Mouse (Mus musculus) olfactory bulb, adult 2 months (tissue): ENCODE measurements around the gene Fev. TPM values are rescaled to one million over a fixed set of nuclear protein-coding genes. Genes with fewer than 3 reads are reported as not detected.

Experiments
- H3K27ac ChIP-seq: fragments of 200-500 bp; 2 replicates; pipeline ENCODE4 v1.5.1; 2012; ENCODE audit warnings: low read depth, low read length; ENCODE audit not compliant: insufficient read depth
- H3K4me1 ChIP-seq: fragments of 200-500 bp; 2 replicates; pipeline ENCODE4 v1.6.1; 2012; ENCODE audit warnings: low read length; ENCODE audit not compliant: control insufficient read depth, insufficient read depth
- H3K4me3 ChIP-seq: fragments of 200-500 bp; 2 replicates; pipeline ENCODE4 v1.5.1; 2012; ENCODE audit warnings: mild to moderate bottlenecking, low read depth, low read length, moderate library complexity; ENCODE audit not compliant: insufficient read depth
- CTCF ChIP-seq: fragments of 200-500 bp; IDR thresholded peaks from 2 replicates; pipeline ENCODE4 v1.5.1; 2012; ENCODE audit warnings: low read depth, mild to moderate bottlenecking, low read length, moderate library complexity; ENCODE audit not compliant: insufficient read depth
- POLR2A ChIP-seq: fragments of 200-500 bp; IDR thresholded peaks from 2 replicates; pipeline ENCODE4 v1.6.1; 2012; ENCODE audit warnings: mild to moderate bottlenecking, low read depth, low read length, moderate library complexity; ENCODE audit not compliant: insufficient read depth
- WGBS: fragments of 180-500 bp; shearing (Covaris S2); methylation state at CpG from one replicate; pipeline ENCODE4 v1.1.7; 2018; 5-methylcytosine and 5-hydroxymethylcytosine counted together
- polyA plus RNA-seq: library from polyadenylated mRNA; stranded (reverse); fragments of >200 nt; gene quantifications from 2 replicates; pipeline ENCODE4 v1.2.4, GENCODE M21; 2012; ENCODE audit warnings: low replicate concordance; ENCODE audit not compliant: missing spikeins, insufficient read depth, insufficient read length

The Fev gene
- polyA plus RNA-seq, 1 experiment: not detected

DNA sequence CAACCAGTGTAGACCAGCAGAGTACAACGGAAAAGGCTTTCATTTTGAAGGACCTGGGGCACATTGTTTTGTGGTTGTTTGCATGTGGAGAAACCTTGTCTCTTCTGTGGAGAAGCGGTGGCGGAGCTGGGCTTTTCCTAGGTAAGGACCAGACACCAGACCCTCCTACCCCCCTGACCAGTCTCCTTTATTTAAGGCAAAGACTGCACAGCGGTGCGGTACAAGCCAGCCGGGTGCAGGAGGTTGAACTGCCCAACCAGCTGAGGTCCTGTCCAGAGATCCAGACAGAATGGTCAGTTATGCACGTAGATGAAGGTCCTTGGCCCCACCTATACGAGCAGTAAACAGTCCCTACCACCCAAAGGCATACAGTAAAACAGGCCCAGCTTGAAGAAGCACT, 2.4 kb downstream of the Fev start:
- H3K4me3 ChIP-seq: no peak overlapping the region
- 17% methylated on average over 8 of the region's 8 CpGs for WGBS
- TF ChIP-seq CTCF: no peak
- TF ChIP-seq POLR2A: no peak
- peaks cover 32% of the 10 kb centered on the region for H3K4me1 ChIP-seq
- no peak overlapping the region for H3K27ac ChIP-seq

- TF ChIP-seq POLR2A (no peak), CTCF (no peak)
- Histone ChIP-seq H3K27ac (no peak overlapping the region), H3K4me1 (peaks cover 32% of the 10 kb centered on the region), H3K4me3 (peak overlapping the region; percentile 43)
- WGBS: under 1% methylated on average over 74 of the region's 74 CpGs
Observed at GRCm38 (mm10) chr1:74882055-74882734, 3.0 kb downstream of the Fev start.

DNA sequence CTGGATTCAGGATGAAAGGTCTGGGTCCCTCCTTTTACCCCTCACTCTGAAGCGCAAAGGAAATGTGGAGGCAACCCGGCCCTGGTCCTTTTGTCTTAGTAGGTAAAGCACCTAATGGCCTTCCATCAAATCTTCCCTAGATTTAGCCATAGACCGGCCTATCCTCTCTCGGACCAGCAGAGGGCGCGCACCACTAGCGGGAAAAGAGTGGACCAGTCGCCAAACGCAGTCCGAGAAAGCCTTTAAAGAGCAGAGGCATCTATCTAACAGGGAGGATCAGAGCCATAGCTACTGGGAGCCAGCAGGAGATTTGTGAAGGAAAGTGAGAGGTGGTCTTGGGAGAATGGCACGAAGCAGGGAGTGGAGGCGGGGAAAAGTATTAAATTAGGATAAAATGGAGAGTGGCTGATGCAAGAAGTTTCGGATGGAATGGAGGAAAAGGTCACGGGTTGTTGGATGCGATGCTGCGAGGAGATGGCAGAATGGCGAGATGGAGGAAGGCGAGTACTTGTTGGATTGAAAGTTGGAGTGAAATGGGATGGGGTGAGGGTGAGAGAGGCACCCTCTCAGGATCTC, 4.3 kb downstream of the Fev start:
- Histone ChIP-seq H3K27ac (no peak overlapping the region), H3K4me1 (peaks cover 32% of the 10 kb centered on the region), H3K4me3 (no peak overlapping the region)
- 11% methylated on average over 18 of the region's 18 CpGs for whole genome bisulfite sequencing
- peak; percentile 69; the same call in 1 of the 2 replicates for TF ChIP-seq CTCF
- TF ChIP-seq POLR2A: no peak

GRCm38 (mm10) chr1:74877199-74877598, 8.0 kb downstream of the Fev start:
- TF ChIP-seq CTCF (no peak), POLR2A (no peak)
- Histone ChIP-seq H3K4me1 (peaks cover 8% of the 10 kb centered on the region), H3K27ac (no peak overlapping the region), H3K4me3 (no peak overlapping the region)
- WGBS: 72% methylated on average over 3 of the region's 3 CpGs

GRCm38 (mm10) chr1:74872218-74872617, 13.0 kb downstream of the Fev start:
- H3K4me3 ChIP-seq: no peak overlapping the region
- 28% methylated on average over 2 of the region's 2 CpGs for WGBS
- TF ChIP-seq POLR2A (no peak), CTCF (no peak)
- peaks cover 3% of the 10 kb centered on the region for H3K4me1 ChIP-seq
- no peak overlapping the region for H3K27ac ChIP-seq

DNA sequence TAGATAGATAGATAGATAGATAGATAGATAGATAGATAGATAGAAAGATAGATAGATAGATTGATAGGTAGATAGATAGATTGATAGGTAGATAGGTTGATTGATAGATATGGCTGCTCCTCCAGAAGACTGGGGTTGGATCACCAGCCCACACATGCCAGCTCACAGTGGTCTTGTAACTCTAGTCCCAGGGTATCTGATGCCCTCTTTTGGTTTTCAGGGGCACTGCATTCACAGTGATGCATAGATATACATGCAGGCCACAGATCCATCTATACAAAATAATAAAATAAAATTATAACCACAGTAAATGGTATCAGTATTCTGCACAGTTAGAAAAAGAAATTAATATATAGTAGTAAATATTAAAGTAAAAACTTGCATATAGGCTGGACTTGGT, 23.4 kb downstream of the Fev start:
- Histone ChIP-seq H3K4me1 (peaks cover 14% of the 10 kb centered on the region), H3K4me3 (no peak overlapping the region), H3K27ac (no peak overlapping the region)
- no peak for TF ChIP-seq CTCF
- no peak for TF ChIP-seq POLR2A

GRCm38 (mm10) chr1:74859223-74859984, 25.8 kb downstream of the Fev start:
- no peak overlapping the region for H3K4me3 ChIP-seq
- peaks cover 16% of the 10 kb centered on the region for H3K4me1 ChIP-seq
- WGBS: 35% methylated on average over 6 of the region's 6 CpGs
- TF ChIP-seq CTCF (no peak), POLR2A (no peak)
- H3K27ac ChIP-seq: 0 out of 2 replicates have a peak overlapping the region, but pooled peaks have one; percentile 4

DNA sequence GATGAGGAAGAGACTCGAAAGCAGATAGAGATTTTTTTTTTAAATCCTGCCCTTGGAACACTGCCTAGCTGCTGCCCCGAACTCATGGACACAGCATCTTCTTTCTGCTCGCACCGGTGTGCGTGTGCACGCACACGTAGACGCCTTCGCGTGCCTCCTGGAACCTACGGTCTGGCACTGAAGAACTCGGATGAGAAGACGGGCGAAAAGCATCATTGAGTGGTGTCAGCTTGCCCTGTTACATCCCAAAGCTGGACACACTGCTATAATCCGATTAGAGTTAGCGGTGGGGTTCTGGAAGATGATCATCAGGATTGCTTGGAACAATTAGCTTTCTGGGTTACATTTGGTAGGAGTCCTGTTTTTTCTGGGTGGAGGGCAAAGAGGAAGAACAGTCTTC, 26.4 kb downstream of the Fev start:
- no peak for TF ChIP-seq CTCF
- Histone ChIP-seq H3K27ac (peak overlapping the region; percentile 4; the same call in 1 of the 2 replicates), H3K4me1 (peaks cover 22% of the 10 kb centered on the region), H3K4me3 (peak overlapping the region; percentile 57)
- WGBS: 3% methylated on average over 16 of the region's 16 CpGs

GRCm38 (mm10) chr1:74858171-74858719, 27.0 kb downstream of the Fev start:
- Histone ChIP-seq H3K4me3 (peak overlapping the region; percentile 57), H3K27ac (peak overlapping the region; percentile 43), H3K4me1 (peaks cover 25% of the 10 kb centered on the region)
- no peak for TF ChIP-seq CTCF
- TF ChIP-seq POLR2A: no peak
- WGBS: under 1% methylated on average over 29 of the region's 29 CpGs
